Mouse (Mus musculus): ENCODE results near the gene Btbd1.

- TF ChIP-seq CTCF (IDR thresholded peaks at IDR 0.05; ENCODE audit: low read depth) (no peak), EP300 (IDR thresholded peaks at IDR 0.05; ENCODE audit: low read depth) (no peak)
These were observed 31.8 kb upstream of the Btbd1 start for GRCm38 (mm10) chr7:81860996-81861395.
